Mouse (Mus musculus): Measurements from ENCODE around the gene Snx21.

Snx21 gene

GRCm38 (mm10) chr2:164828437-164828836 is 42.8 kb downstream of the Snx21 start, which contains the start of gene Spata25:
Gene Spata25 (minus strand): TSS chr2:164828537.
- in situ Hi-C loops (cut with MboI, MseI): no loop called here

GRCm38 (mm10) chr2:164829090-164829489 is 43.5 kb downstream of the Snx21 start:
- in situ Hi-C loops (cut with MboI, MseI): no loop called here

GRCm38 (mm10) chr2:164831029-164831428 is 45.4 kb downstream of the Snx21 start:
- in situ Hi-C loops (cut with MboI, MseI): no loop called here

- in situ Hi-C loops (cut with MboI, MseI): no loop called here
Observed at GRCm38 (mm10) chr2:164832032-164832747, 46.6 kb downstream of the Snx21 start.

GRCm38 (mm10) chr2:164832748-164833301 is 47.2 kb downstream of the Snx21 start, which contains the start of gene Ctsa:
Gene Ctsa (plus strand): TSS chr2:164832873.
- in situ Hi-C loops (cut with MboI, MseI): no loop called here

- in situ Hi-C loops (cut with MboI, MseI): no loop called here
Observed at GRCm38 (mm10) chr2:164833314-164833959, 47.8 kb downstream of the Snx21 start, which contains the start of gene Neurl2. Gene Neurl2 (minus strand): TSS chr2:164833456.

GRCm38 (mm10) chr2:164834531-164834930 is 48.9 kb downstream of the Snx21 start:
- in situ Hi-C loops (cut with MboI, MseI): no loop called here

- in situ Hi-C loops (cut with MboI, MseI): no loop called here
Observed at GRCm38 (mm10) chr2:164835164-164835563, 49.5 kb downstream of the Snx21 start.
